Mouse (Mus musculus) olfactory bulb, adult 2 months (tissue): ENCODE results near the gene Spata2.

Experiments
- CTCF ChIP-seq: fragments of 200-500 bp; IDR thresholded peaks from 2 replicates; pipeline ENCODE4 v1.5.1; 2012; ENCODE audit warnings: low read depth, mild to moderate bottlenecking, low read length, moderate library complexity; ENCODE audit not compliant: insufficient read depth
- POLR2A ChIP-seq: fragments of 200-500 bp; IDR thresholded peaks from 2 replicates; pipeline ENCODE4 v1.6.1; 2012; ENCODE audit warnings: mild to moderate bottlenecking, low read depth, low read length, moderate library complexity; ENCODE audit not compliant: insufficient read depth

DNA sequence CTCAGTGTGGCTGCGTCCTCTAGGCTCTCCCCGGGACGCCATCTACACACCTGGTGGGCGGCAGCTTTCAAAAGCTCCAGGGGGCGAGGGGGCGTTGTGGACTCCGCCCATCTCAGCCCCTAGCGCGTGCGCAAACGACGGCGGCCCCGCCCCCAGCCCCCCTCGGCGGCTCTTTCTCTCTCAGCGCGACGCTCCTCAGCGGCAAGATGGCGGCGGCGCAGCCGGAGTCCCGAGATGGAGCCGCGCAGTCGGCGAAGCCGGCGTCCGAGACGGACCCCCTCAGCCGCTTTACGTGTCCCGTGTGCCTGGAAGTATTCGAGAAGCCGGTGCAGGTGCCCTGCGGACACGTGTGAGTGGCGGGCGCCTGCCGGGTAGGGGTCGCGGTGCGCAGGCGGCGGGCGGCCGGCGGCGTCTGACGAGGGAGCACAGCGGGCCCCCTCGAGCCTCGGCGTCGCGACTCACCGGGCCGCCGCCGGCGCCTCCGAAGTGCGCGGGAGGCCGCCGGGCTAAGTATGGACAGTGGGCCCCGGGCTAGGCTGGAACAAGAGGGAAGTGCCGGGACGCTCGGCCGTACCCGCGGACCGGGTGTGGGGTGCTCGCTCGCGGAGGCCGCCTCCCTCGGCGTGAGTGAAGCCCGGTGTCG is 10.7 kb upstream of the Spata2 start:
- TF ChIP-seq POLR2A (peak; percentile 90), CTCF (no peak)
